Mouse (Mus musculus): ENCODE measurements at regions not wholly inside any gene's neighbourhood (a gene's known extent, or its start where the extent isn't known, plus 50 kb on each side); places are given as distances from the start of the nearest gene placed in this dataset.

DNA sequence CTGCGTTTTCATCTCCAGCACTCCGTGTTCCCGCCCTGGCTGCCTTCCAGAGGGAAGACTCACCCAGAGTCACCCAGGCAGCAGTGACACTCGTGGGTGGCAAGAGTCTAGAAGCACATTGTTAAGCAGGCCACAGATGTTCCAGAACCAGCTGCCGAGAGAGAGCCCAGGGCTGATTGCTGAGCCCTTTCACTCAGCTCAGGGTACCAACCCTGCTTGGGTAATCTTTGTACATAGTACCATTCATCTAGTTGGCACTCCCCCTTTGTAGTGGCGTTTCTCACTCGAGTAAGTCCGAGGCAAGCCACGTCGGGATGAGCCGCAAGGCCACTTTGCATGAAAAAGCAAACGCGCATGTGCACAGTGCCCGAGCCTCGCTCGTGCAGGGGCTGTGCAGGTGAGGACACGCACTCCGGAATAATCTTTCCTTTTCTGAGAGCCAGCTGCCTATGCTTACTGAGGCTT, 156.9 kb downstream of the Zfp281 start:
- DNase-seq (ENCODE audit: low read depth, low spot score), result peak; percentile 65

DNA sequence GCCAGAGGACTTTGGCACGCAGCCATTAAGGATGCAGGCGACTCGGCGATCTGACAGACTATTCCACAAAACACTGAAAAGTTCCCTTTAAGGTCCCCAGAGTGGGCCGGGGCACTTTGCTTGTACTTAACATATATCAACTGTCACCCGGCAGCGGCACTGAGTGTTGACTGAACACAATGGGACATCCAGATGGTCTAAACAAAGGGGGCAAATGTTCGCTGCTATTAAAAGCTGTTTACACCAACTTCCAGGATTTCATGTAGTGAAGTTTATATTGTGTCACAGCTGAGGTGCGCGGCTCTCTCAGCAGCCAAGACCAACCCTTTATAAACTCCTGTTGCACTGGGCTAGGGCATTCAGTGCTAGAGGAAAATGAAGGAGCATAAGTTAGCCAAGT, 157.6 kb downstream of the Zfp281 start:
- DNase-seq (ENCODE audit: low read depth, low spot score), result no peak

DNA sequence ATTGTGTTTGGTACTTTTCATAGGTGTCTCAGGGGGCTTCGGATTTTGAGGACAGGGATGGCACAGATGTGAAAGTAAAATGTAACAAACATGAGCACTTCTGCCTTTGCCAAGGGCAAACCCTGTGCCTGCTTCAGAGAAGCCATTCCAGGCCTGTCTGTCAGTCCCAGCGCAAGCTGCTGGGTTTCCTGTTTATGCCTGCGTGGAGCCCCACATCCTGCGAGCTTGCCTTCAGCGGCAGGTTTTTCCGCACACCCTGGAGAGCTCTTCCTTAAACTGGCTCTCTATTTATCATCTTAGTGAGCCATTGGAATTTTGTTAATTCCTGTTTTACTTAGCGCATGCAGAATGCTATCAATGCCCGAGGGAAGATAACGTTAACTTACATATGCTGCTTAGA, 159.5 kb downstream of the Zfp281 start:
- DNase-seq (ENCODE audit: low read depth, low spot score), result no peak

DNA sequence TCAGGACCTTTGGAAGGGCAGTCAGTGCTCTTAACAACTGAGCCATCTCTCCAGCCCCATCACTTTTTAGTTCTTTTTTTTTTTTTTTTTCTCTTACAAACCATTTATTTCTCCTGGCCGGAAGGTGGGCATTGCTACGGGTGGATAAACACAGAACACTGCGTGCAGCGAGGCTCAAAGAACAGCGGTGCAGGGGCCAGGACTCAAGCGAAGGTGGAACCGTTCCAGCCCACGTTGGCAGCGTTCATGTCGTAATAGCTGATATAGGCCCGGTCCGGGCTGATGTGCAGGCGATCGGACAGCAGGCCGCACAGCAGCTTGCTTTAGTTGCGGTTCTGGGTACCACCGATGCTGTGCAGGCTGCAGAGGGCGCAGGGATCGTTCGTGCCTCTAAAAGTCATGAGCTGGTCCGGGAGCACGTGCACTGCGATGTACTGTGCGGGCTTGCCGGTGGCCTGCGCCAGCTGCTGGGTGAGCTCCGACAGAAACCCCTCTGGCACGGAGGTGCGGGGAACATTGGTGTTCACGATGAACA, 164.3 kb downstream of the Zfp281 start:
- peak; percentile 49 for DNase-seq (ENCODE audit: low read depth, low spot score)

DNA sequence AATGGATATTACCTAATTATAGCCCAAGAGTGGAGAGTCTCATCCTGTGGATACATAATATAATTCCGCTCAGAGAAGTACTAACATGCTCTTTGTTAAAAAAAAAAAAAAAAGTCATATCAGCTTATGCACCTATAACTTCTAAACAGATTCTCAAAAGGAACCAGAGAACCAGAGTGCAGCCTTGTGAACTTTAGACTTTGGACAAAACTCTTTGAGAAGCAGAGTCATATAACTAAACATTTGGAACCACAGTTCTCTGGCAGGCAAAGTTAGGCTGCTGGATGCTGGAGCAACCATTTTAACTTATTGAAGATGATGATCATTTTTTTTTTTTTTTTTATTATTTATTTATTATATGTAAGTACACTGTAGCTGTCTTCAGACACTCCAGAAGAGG, 166.9 kb downstream of the Zfp281 start:
- DNase-seq (ENCODE audit: low read depth, low spot score), result no peak
